Mouse (Mus musculus) cerebellum, adult 9-10 months (tissue): Measurements from ENCODE around the gene Rarres2.
"Not testable (repeated sequence)": the region's sequence is repeated elsewhere in the genome, so short reads cannot be mapped to it uniquely, and the experiment has no call there.

ENCODE experiments used
- DNase-seq: peaks from one replicate; pipeline ENCODE4 v3.0.0; 2022

The Rarres2 gene

DNA sequence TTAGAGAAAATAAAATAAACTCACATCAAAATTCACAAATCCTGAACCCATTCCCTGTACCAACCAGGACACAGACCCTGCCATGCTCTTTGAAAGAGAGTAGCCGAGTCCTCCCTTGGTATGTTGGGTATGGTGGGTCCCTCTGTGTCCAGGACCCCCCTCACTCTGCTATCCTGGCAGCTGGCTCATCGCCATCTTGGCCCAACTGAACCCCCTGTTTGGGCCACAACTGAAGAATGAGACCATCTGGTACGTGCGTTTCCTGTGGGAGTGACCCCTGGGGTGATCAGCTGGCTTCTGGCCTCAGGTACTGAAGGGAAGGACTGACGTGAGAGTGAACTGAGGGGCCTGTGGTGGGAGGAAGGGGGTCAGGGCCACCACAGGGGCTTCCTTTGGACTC is 32.7 kb downstream of the Rarres2 start:
- DNase-seq = peak; percentile 64

DNA sequence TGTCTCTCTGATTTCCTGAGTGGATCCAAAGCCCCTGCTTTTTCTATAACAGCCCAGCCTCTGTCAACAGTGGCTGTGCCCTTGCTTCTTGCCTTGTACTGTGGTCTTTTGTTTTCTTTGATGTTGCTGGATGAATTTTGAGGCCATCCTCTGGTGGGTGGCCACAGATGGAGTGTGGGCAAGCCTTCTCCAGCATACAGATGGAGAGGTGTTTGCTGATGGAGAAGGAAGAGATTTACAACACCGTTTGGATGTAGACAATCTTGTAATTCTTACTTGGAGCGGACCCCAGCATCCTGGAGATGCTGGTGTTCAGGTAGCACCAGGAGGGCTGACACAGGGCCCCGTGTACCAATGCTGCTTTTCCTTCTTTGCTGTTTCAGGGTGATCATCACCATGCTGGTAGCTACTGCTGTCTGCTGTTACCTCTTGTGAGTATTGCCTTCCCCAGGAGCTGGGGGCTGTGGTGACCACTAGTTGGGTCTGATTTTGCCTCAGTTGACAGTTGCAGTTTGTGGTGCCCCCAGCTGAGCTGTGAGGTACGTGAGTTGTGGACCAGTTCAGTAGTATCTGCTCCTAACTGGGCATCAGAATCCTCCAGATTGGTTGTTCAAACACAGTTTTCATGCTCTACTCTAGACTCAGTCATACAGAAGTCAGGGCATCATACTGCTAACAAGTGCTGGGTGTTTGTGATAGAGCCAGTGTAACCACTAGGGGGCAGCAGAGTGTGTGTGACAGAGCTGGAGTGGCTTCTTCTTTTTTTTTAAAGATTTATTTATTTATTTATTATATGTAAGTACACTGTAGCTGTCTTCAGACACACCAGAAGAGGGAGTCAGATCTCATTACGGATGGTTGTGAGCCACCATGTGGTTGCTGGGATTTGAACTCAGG is 33.5 kb downstream of the Rarres2 start:
- DNase-seq = peak; percentile 91

DNA sequence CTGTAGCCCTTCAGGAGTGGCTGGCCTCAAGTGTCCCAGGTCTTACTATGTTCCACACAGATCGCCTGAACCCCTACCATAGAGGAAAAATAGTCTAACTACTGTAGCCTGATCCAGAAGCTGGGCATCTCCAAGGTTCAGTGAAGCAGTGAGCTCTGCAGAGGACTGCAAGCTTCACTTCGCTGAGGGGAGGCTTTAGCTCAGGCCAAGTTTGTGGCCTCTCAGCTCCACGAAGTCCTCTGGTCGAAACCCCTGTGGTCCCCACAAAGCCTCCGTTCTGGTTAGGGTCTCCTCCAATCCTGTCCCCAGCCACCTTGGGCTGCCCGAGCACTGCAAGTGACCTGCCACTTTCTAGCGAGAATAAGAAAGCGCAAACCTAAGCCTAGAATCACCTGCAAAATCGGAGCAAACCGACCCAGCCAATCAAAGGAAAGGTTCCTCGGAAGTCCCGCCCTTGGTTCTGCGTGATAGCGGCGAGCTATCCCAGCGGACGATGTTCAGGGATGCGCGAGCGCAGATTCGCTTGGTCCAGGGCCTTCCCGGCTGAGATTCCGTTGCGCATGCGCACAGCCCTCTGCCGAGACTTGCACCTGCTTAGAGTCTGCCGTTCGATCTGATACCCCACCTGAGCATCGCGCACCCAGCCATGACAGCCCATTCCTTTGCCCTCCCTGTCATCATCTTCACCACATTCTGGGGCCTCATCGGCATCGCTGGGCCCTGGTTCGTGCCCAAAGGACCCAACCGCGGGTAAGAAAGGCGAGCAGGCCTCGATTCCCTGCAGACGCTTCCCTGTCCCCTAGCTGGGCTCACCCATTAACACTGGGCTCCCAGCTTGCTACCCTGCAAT is 35.3 kb downstream of the Rarres2 start, which contains the start of gene Atp6v0e2:
Gene Atp6v0e2, plus strand, starts transcription at position 511 of the 850 bp plus-strand sequence.
- peak; percentile 92 for DNase-seq

DNA sequence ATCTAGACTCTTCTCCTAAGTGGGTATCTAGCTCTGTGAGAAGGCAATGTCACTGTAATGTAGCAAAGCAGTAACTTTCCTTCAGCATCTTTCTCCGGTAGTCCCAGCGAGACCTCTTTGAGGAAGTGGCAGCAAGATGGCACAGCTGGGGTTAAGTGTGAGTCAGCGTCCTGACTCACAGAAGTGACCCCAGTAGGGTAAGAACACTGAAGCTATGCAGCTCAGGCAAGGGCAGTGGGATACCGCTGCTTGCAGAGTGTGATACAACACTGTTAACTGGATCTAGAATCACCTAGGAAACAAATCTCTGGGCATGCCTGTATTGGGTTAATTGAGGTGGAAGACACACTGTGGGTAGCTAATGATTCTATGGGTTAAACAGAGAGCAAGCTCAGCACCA is 36.5 kb downstream of the Rarres2 start:
- peak; percentile 25 for DNase-seq

DNA sequence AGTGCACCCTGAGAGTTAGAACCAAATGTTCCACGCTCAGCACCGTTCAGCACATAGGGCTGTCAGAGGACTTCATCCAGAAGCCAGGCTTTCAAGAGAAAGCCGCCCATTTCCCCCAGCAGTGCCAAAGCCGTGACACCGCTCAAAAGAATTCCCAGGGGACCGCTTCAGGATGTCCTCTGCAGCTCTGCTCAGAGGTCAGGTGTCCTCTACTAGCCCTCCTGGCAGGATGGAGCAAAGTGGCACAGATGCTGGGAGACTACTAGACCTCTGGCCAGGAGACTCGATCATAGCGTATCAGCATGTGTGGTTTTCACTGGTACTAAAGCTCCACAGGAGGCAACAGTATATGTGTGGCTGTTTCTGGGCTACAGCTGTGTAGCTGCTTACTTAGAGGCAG is 37.7 kb downstream of the Rarres2 start:
- DNase-seq = peak; percentile 13

DNA sequence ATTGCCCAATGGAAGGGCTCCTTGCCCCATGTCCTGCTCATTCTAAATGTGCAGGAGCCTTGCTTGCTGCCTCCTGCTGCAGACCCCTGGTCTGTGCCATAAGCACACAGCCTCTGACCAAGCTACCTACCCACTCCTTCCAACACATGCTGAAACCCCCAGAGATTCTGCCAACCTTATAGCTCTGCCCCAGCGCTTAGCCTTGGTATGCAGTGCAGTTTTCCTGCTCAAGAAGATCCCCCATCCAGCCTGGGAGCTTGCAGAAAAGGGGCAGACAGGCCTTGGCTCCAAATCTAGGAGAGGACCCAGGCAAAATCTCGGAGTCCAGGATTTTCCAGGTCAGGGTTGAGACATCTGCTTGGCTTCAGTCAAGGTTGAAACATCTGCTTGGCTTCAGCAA is 39.1 kb downstream of the Rarres2 start:
- DNase-seq = no peak

DNA sequence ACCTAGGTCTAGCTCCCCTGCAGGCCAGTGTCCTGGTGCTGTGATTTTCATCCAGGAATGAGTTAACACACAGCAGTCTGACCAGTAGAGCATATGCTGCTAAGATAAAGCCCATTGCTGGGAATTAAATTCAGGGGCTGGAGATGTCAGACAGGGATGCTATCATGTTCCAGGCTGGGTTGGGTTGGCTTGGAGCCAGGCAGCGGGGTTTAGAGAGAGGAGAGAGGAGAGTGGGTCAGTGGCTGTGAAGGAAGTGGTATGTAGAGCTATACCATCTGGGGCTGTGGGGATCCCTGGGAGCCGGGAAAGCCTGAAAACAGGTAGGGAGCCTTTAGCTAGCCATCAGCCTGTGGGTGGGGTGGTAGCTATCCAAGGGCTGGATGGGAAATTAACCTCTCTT is 41.7 kb downstream of the Rarres2 start:
- DNase-seq = no peak

DNA sequence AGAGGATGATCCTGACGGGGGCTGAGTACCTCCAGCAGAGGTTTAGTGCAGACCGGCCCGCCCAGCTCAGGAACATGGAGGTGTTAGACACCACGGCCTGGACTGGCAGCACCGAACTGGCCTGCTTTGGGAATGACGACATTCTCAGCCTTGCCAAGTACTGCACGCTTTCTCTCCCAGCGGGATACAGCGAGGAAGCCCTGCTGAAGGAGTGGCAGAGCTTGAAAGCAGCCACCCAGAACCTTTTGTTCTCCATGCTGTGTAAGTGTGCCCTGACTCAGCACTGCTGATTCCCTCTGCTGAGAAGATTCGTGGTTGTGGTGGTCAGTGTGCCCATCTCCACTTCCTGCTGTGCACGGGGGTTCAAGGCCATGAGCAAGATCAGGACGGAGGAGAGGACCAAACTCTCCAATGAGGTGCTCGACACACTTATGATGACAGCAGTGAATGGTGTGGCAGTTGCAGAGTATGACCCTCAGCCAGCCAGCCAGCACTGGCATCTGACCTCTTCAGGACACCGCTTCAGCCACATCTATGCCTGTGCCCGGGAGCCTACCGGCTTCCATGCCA is 42.6 kb downstream of the Rarres2 start:
- no peak for DNase-seq

DNA sequence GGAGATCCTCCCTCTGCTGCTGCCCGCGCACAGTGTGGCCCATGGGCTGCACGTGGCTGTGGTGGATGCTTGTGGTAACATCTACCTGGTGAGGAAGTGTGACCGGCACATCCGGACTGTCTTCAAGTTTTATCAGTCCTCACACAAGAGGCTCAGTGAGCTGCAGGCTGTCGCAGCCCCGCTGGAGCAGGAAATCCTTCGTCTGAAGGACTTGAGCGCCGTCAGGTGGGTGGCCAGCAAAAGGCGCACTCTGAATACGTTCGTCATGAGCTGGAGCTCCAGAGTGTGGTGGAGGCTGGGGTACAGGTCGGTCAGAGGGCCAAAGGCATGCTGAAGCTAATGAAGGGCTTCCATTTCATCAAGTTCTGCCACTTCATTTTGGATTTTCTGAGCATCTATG is 43.3 kb downstream of the Rarres2 start:
- DNase-seq = no peak

DNA sequence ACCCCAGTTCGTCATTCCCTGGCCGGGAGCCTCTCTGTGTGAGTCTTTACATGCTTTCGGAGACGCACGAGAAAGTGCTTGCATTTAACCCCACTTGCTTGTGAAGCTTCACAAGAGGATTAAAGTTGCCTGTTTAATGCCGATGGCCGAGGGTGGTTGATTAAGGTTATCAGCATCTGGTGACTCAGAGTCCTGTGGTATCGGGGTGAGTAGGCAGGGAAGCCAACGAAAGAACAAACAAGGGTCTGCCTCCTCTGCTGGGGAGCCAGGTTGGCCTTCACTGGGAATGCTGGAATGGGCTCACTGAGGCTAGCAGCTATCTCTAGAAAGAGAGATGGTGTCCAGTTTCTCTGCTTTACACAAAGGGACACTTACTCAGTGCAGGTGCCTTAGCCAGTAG is 44.7 kb downstream of the Rarres2 start:
- no peak for DNase-seq

DNA sequence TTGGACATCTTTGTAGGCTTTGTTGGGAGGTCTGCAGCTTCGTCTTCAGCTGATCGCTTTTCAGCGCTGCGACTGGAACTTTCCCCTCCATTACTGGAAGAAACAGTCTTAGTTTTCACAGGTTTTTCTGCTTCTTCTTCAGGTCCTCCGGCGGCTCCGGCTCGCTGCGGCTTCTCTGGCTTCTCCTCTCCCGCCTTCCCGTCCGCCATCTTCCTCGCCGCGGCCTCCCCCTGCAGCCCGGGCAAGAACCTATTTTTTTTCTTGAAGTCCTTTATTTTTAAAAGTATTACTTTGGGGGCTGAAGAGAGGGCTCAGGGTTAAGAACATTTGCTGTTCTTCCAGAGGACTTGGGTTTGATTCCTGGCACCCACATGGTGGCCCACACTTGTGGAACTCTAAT is 47.7 kb downstream of the Rarres2 start:
- DNase-seq = not testable (repeated sequence)
